Mouse (Mus musculus) brain, embryonic 14.5 days (tissue): Measurements from ENCODE around the gene Sgk1.

ENCODE experiments used
- CTCF ChIP-seq: fragments of 200-500 bp; IDR thresholded peaks from 2 replicates; pipeline ENCODE4 v1.5.1; 2012; ENCODE audit warnings: inconsistent platforms, mild to moderate bottlenecking, moderate library complexity, borderline replicate concordance; ENCODE audit not compliant: insufficient read depth, insufficient read length; ENCODE audit errors: extremely low read depth
- POLR2A ChIP-seq: fragments of 200-500 bp; IDR thresholded peaks from 2 replicates; pipeline ENCODE4 v1.6.1; 2012; ENCODE audit warnings: mild to moderate bottlenecking, inconsistent platforms, borderline replicate concordance; ENCODE audit not compliant: poor library complexity, insufficient read depth, insufficient read length, severe bottlenecking; ENCODE audit errors: extremely low read depth

GRCm38 (mm10) chr10:21881837-21882183 lies 174 bp upstream of the Sgk1 start:
- TF ChIP-seq POLR2A (no peak), CTCF (no peak)
